Mouse (Mus musculus) ES-Bruce4 (cell line): ENCODE measurements around the gene Lpp. TPM values are rescaled to one million over a fixed set of nuclear protein-coding genes. Genes with fewer than 3 reads are reported as not detected.

Experiments used
- H3K27ac ChIP-seq: 2 replicates; pipeline ENCODE4 v1.5.1; 2012; ENCODE audit warnings: low read length, inconsistent platforms; ENCODE audit not compliant: insufficient read depth
- H3K27me3 ChIP-seq: 2 replicates; pipeline ENCODE4 v1.6.1; 2012; ENCODE audit warnings: mild to moderate bottlenecking, low read length, inconsistent platforms; ENCODE audit not compliant: control insufficient read depth, poor library complexity, insufficient read depth, severe bottlenecking
- H3K36me3 ChIP-seq: 2 replicates; pipeline ENCODE4 v1.6.1; 2012; ENCODE audit warnings: inconsistent platforms, mild to moderate bottlenecking, low read length, moderate library complexity; ENCODE audit not compliant: control insufficient read depth, poor library complexity, insufficient read depth, severe bottlenecking
- H3K4me1 ChIP-seq: one replicate; pipeline ENCODE4 v1.8.1; 2011; ENCODE audit warnings: low read length; ENCODE audit not compliant: control insufficient read depth, insufficient read depth
- H3K4me3 ChIP-seq: 2 replicates; pipeline ENCODE4 v1.5.1; 2011; ENCODE audit warnings: low read depth, mild to moderate bottlenecking, low read length
- H3K9ac ChIP-seq: 2 replicates; pipeline ENCODE4 v1.6.1; 2012; ENCODE audit warnings: low read depth, mild to moderate bottlenecking, inconsistent platforms; ENCODE audit not compliant: poor library complexity, severe bottlenecking
- H3K9me3 ChIP-seq: replicated peaks from 2 replicates; pipeline ENCODE4 v1.6.1; 2012; ENCODE audit warnings: mild to moderate bottlenecking, low read length, inconsistent platforms; ENCODE audit not compliant: control insufficient read depth, poor library complexity, insufficient read depth, severe bottlenecking
- CTCF ChIP-seq: IDR thresholded peaks from one replicate; pipeline ENCODE4 v1.8.1; 2011; ENCODE audit warnings: low read depth, low read length
- EP300 ChIP-seq: IDR thresholded peaks from 2 replicates; pipeline ENCODE4 v1.6.1; 2011; ENCODE audit warnings: low read depth, low read length; ENCODE audit not compliant: insufficient read depth
- POLR2A ChIP-seq: IDR thresholded peaks from one replicate; pipeline ENCODE4 v1.8.1; 2011; ENCODE audit warnings: low read length; ENCODE audit not compliant: insufficient read depth
- polyA plus RNA-seq: library from polyadenylated mRNA; stranded (reverse); fragments of >200 nt; gene quantifications from 2 replicates; pipeline ENCODE4 v1.2.4, GENCODE M21; 2011; ENCODE audit warnings: low read depth; ENCODE audit not compliant: missing spikeins, insufficient read depth, insufficient read length

The Lpp gene
- polyA plus RNA-seq, 1 experiment: 48.5 TPM

DNA sequence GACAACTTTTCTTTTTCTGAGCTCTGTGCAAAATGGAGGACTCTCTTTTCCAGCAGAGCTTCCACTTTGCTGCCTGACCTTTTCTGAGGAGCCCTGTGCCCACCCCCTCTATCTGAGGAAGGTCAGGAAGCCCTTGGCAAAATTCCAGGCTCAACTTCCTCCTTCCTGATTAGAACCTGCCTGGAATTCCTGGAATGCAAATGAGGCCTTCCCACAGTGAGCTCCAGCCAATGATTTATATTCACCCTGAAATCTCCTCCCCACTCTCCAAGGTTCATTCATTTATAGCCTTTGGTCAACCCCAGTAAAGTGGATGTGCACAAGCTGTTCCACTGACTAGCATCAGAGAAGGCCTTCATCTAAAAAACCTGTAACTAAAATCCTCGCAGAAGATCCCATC lies 632.9 kb downstream of the Lpp start:
- no peaks in the 10 kb centered on the region for H3K36me3 ChIP-seq
- no peaks in the 10 kb centered on the region for H3K9me3 ChIP-seq
- no peaks in the 10 kb centered on the region for H3K4me1 ChIP-seq
- TF ChIP-seq CTCF (no peak), EP300 (peak; percentile 46; the same call in 1 of the 2 replicates)
- peak overlapping the region; percentile 26 for H3K27ac ChIP-seq
- no peak overlapping the region for H3K9ac ChIP-seq
- H3K4me3 ChIP-seq: no peak overlapping the region
- no peaks in the 10 kb centered on the region for H3K27me3 ChIP-seq

DNA sequence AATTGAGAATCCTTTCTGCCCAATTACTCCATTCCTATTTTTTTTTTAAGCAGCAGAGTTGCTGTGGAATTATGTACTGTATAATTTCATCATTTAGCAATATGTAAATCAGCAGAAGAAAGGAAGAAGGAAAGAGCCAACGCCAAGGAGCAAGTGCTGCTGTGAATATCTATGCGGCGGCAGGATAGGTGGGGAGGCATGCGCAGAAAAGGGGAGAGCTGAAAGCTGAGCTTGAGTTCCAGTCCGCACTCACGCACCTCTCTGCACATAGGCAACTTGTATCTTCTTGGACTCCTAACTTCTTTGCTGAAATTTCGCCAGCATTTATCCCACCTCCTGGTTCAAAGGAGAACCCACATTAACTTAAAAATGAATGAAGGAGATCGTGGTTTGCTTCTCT lies 636.2 kb downstream of the Lpp start:
- peaks cover 4% of the 10 kb centered on the region for H3K4me1 ChIP-seq

GRCm38 (mm10) chr16:25037361-25037760 lies 644.1 kb downstream of the Lpp start:
- Histone ChIP-seq H3K9me3 (no peaks in the 10 kb centered on the region; the same call in 1 of the 2 replicates), H3K27me3 (no peaks in the 10 kb centered on the region), H3K9ac (no peak overlapping the region), H3K36me3 (no peaks in the 10 kb centered on the region), H3K4me1 (peaks cover 16% of the 10 kb centered on the region), H3K4me3 (no peak overlapping the region), H3K27ac (peak overlapping the region; percentile 47; the same call in 1 of the 2 replicates)
- TF ChIP-seq CTCF (no peak), EP300 (no peak), POLR2A (no peak)

More for the DNA sequence above, 636.2 kb downstream of the Lpp start:
- TF ChIP-seq EP300: no peak
- no peak for TF ChIP-seq CTCF
- no peak for TF ChIP-seq POLR2A
- H3K9ac ChIP-seq: no peak overlapping the region
- H3K9me3 ChIP-seq: no peaks in the 10 kb centered on the region; the same call in 1 of the 2 replicates
- no peaks in the 10 kb centered on the region for H3K36me3 ChIP-seq
- H3K4me3 ChIP-seq: no peak overlapping the region
- no peak overlapping the region for H3K27ac ChIP-seq
- H3K27me3 ChIP-seq: no peaks in the 10 kb centered on the region

DNA sequence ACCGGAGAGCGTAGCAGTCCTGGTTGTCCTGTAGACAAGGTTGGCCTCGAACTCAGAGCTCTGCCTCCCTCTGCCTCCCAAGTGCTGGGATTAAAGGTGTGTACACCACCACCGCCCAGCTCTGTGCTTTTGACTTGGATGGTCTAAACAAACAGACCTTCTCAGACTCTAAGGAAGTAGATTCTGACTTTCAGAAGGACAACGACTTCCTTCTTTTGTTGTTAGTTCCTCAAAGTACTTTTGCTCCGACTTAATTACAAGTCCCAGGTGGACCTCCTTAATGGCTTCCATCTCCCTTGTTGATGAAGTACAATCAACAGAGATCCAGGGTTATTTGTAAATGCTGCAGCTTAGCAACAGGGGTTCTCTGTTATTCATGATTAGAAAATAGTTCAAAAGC lies 645.2 kb downstream of the Lpp start:
- no peaks in the 10 kb centered on the region for H3K27me3 ChIP-seq
- H3K9ac ChIP-seq: no peak overlapping the region
- no peaks in the 10 kb centered on the region; the same call in 1 of the 2 replicates for H3K9me3 ChIP-seq
- TF ChIP-seq CTCF (no peak), EP300 (peak; percentile 76), POLR2A (no peak)
- H3K27ac ChIP-seq: peak overlapping the region; percentile 47
- H3K4me1 ChIP-seq: peaks cover 14% of the 10 kb centered on the region
- no peak overlapping the region for H3K4me3 ChIP-seq
- H3K36me3 ChIP-seq: no peaks in the 10 kb centered on the region

- Histone ChIP-seq H3K27ac (peak overlapping the region; percentile 92), H3K4me3 (no peak overlapping the region)
These were observed 646.6 kb downstream of the Lpp start for GRCm38 (mm10) chr16:25039904-25040303.

GRCm38 (mm10) chr16:25041165-25041564 lies 647.9 kb downstream of the Lpp start:
- Histone ChIP-seq H3K9ac (no peak overlapping the region), H3K4me3 (no peak overlapping the region), H3K4me1 (peaks cover 11% of the 10 kb centered on the region), H3K36me3 (no peaks in the 10 kb centered on the region), H3K27me3 (no peaks in the 10 kb centered on the region), H3K9me3 (no peaks in the 10 kb centered on the region), H3K27ac (0 out of 2 replicates have a peak overlapping the region, but pooled peaks have one; percentile 16)
- TF ChIP-seq CTCF (no peak), EP300 (no peak), POLR2A (no peak)

More at GRCm38 (mm10) chr16:25039904-25040303, 646.6 kb downstream of the Lpp start:
- H3K4me1 ChIP-seq: peaks cover 11% of the 10 kb centered on the region
- no peaks in the 10 kb centered on the region for H3K27me3 ChIP-seq
- TF ChIP-seq CTCF: no peak
- peak; percentile 85; the same call in 1 of the 2 replicates for TF ChIP-seq EP300
- peak; percentile 15 for TF ChIP-seq POLR2A
- no peaks in the 10 kb centered on the region for H3K9me3 ChIP-seq
- H3K9ac ChIP-seq: no peak overlapping the region
- no peaks in the 10 kb centered on the region for H3K36me3 ChIP-seq
